Mouse (Mus musculus): Measurements from ENCODE around the gene Kcnh3. TPM values are rescaled to one million over a fixed set of nuclear protein-coding genes. Genes with fewer than 3 reads are reported as not detected.

Gene Kcnh3
- polyA plus RNA-seq, 3 experiments from 2014 or later: not detected

Other genes starting within 250 kb of the Kcnh3 start
- gene Tuba1c, start 195.0 kb upstream of the Kcnh3 start, polyA plus RNA-seq (2017; shearing (Covaris generic)): 100 to 1,000 TPM in 1 of 3 experiments, 10 to 100 TPM in 2; 70.4 to 203 (median 83.7) TPM
- not detected for gene Prph, start 169.7 kb upstream of the Kcnh3 start, polyA plus RNA-seq (2017; shearing (Covaris generic))
- gene Troap, start 150.3 kb upstream of the Kcnh3 start, polyA plus RNA-seq (2017; shearing (Covaris generic)): 1 to 10 TPM in 2 of 3 experiments, under 1 TPM in 1; 0.92 to 9.3 (median 1.1) TPM
- not detected for gene C1ql4, start 137.0 kb upstream of the Kcnh3 start, polyA plus RNA-seq (2017; shearing (Covaris generic))
- not detected for gene Dnajc22, start 131.7 kb upstream of the Kcnh3 start, polyA plus RNA-seq (2017; shearing (Covaris generic))
- gene Spats2, start 98.9 kb upstream of the Kcnh3 start, polyA plus RNA-seq (2017; shearing (Covaris generic)): under 1 TPM in 1 of 3 experiments, not detected in 2; 0.17 TPM
- 10 to 100 TPM; 48.4 to 56.9 (median 49.1) TPM for gene Mcrs1, start 27.1 kb downstream of the Kcnh3 start, polyA plus RNA-seq (2017; shearing (Covaris generic))
- 10 to 100 TPM in 2 of 3 experiments, 1 to 10 TPM in 1; 1.6 to 14.9 (median 10.3) TPM for gene Prpf40b, start 70.2 kb downstream of the Kcnh3 start, polyA plus RNA-seq (2017; shearing (Covaris generic))
- under 1 TPM in 2 of 3 experiments, not detected in 1; 0.29 to 0.48 TPM for gene Fam186b, start 71.0 kb downstream of the Kcnh3 start, polyA plus RNA-seq (2017; shearing (Covaris generic))
- gene Fmnl3, start 145.6 kb downstream of the Kcnh3 start, polyA plus RNA-seq (2017; shearing (Covaris generic)): 10 to 100 TPM in 1 of 3 experiments, 1 to 10 TPM in 2; 5.5 to 13.4 (median 9.2) TPM
- 1,000 to 10,000 TPM; 1,026 to 1,183 (median 1,027) TPM for gene Tmbim6, start 168.0 kb downstream of the Kcnh3 start, polyA plus RNA-seq (2017; shearing (Covaris generic))
- gene Nckap5l, start 232.9 kb downstream of the Kcnh3 start, polyA plus RNA-seq (2017; shearing (Covaris generic)): 1 to 10 TPM in 1 of 3 experiments, under 1 TPM in 2; 0.10 to 1.9 (median 0.78) TPM
- 10 to 100 TPM; 16.9 to 30.8 (median 30.6) TPM for gene Bcdin3d, start 249.9 kb downstream of the Kcnh3 start, polyA plus RNA-seq (2017; shearing (Covaris generic))

Measured in inflammation-experienced regulatory T-cells, adult 6 months (primary cell).